Mouse (Mus musculus) adipose tissue, adult 10 weeks (tissue): Measurements from ENCODE around the gene Gpa33. TPM values are rescaled to one million over a fixed set of nuclear protein-coding genes. Genes with fewer than 3 reads are reported as not detected.

ENCODE experiments used
- polyA plus RNA-seq: library from polyadenylated mRNA; stranded (reverse); fragments of 350-450 nt; fragmentation: Illumina TruSeq; extraction: RNeasy Lipid Tissue Mini Kit (QIAGEN cat#74804); gene quantifications from one replicate; pipeline ENCODE4 v1.2.3, GENCODE M21; 2014; ENCODE audit warnings: low read depth, low replicate concordance

Gpa33 gene
- 2.0 TPM for polyA plus RNA-seq

GRCm38 (mm10) chr1:166130224-166130860 is at the start of gene Gpa33:
Gpa33 (plus strand) TSS chr1:166130238.

GRCm38 (mm10) chr1:166127719-166128118 is 2.3 kb upstream of the Gpa33 start, which contains the start of gene Dusp27:
Dusp27 (minus strand) TSS chr1:166127922.

Other genes with a start within 250 kb of the Gpa33 start
- 3.7 TPM for gene Pou2f1, start 127.6 kb upstream of the Gpa33 start, polyA plus RNA-seq
- gene Dusp27, start 2.3 kb upstream of the Gpa33 start, polyA plus RNA-seq, result 1.0 TPM
- gene Mael, start 108.5 kb downstream of the Gpa33 start, polyA plus RNA-seq, result 19.1 TPM
- gene Ildr2, start 123.9 kb downstream of the Gpa33 start, polyA plus RNA-seq, result 11.8 TPM
- gene Tada1, start 248.9 kb downstream of the Gpa33 start, polyA plus RNA-seq, result 18.7 TPM